8 mouse cellular contexts compared by ENCODE assay signal in genomic region chr4:63186281-63186870, GRCm38 (mm10). TPM values are rescaled to one million over a fixed set of nuclear protein-coding genes. Genes with fewer than 3 reads are reported as not detected.
DNase-seq lines count a peak whose midpoint lies in the region; ATAC-seq lines count a peak whose summit lies in the region.

No protein-coding gene starts in this region.

- peaks cover 10% of the 10 kb centered on the region; the same call in 1 of the 2 replicates for H3K27me3 ChIP-seq in embryonic facial prominence, embryonic 10.5 days (replicated peaks; ENCODE audit: low read depth, poor library complexity, severe bottlenecking)
- H3K27me3 ChIP-seq in forebrain, embryonic 12.5 days: peaks cover 7% of the 10 kb centered on the region

- H3K4me3 ChIP-seq in embryonic facial prominence, embryonic 10.5 days: no peak overlapping the region
- H3K4me3 ChIP-seq in forebrain, embryonic 12.5 days (replicated peaks): no peak overlapping the region

- H3K36me3 ChIP-seq in embryonic facial prominence, embryonic 10.5 days (replicated peaks): no peaks in the 10 kb centered on the region
- no peaks in the 10 kb centered on the region for H3K36me3 ChIP-seq in forebrain, embryonic 12.5 days (replicated peaks)

- H3K9ac ChIP-seq in forebrain, embryonic 12.5 days: no peak overlapping the region

- H3K4me2 ChIP-seq in forebrain, embryonic 12.5 days: peak overlapping the region; percentile 19

- H3K4me1 ChIP-seq in embryonic facial prominence, embryonic 10.5 days: peaks cover 28% of the 10 kb centered on the region
- peaks cover 7% of the 10 kb centered on the region for H3K4me1 ChIP-seq in forebrain, embryonic 12.5 days

- peak overlapping the region; percentile 48; the same call in 1 of the 2 replicates for H3K27ac ChIP-seq in embryonic facial prominence, embryonic 10.5 days (replicated peaks)
- H3K27ac ChIP-seq in forebrain, embryonic 12.5 days: no peak overlapping the region

- no peaks in the 10 kb centered on the region for H3K9me3 ChIP-seq in embryonic facial prominence, embryonic 10.5 days
- no peaks in the 10 kb centered on the region for H3K9me3 ChIP-seq in forebrain, embryonic 12.5 days

- peak; percentile 62; the same call in 1 of the 2 replicates for ATAC-seq in forebrain, embryonic 12.5 days (ENCODE audit: low FRiP score)
- no peak for ATAC-seq in erythroblast, adult 5-6 weeks (replicated peaks; ENCODE audit: low FRiP score, poor library complexity, severe bottlenecking)

- intact Hi-C loops in left cerebral cortex, postnatal 4 days (cut with DNase I): loop anchor here (10.0 kb wide), 1 partner anchor 128 kb away; no protein-coding TSS in a partner anchor

- 61% methylated on average over 21 of the region's 21 CpGs for WGBS in embryonic facial prominence, embryonic 10.5 days
- WGBS in forebrain, embryonic 12.5 days: 27% methylated on average over 21 of the region's 21 CpGs

- DNase-seq in embryonic facial prominence, embryonic 10.5 days (ENCODE audit: low spot score): peak; percentile 39
- DNase-seq in kidney, postnatal 14 days: peak; percentile 23
- peak; percentile 65 for DNase-seq in lung, postnatal 36 days
- DNase-seq in gastrocnemius, adult 8-10 months (ENCODE audit: low spot score in 2 of 2): no peak
- DNase-seq in left cerebral cortex, postnatal 4 days: no peak
- no peak for DNase-seq in MN1 (ENCODE audit: low spot score)

RNA-seq across cellular contexts. Expression of gene Kif12, which starts 14.4 kb away (rescaled TPM):
- polyA plus RNA-seq in embryonic facial prominence, embryonic 10.5 days (2016; fragmentation: Nextera tagmentation; extraction: Ambion mirVana): not detected in 2 replicates
- polyA plus RNA-seq in forebrain, embryonic 12.5 days (2016; fragmentation: Nextera tagmentation; extraction: Ambion mirVana): not detected in 2 replicates
- not detected in 2 replicates for total RNA-seq in erythroblast, adult 5-6 weeks (2015; ENCODE audit: low replicate concordance)
- not detected in 2 replicates for total RNA-seq in erythroblast, adult 5-6 weeks (2017; ENCODE audit: low replicate concordance)
- not detected for total RNA-seq in gastrocnemius, adult 8-10 months (2022)
- not detected for total RNA-seq in left cerebral cortex, postnatal 4 days (2021)

RNA-seq across cellular contexts. Expression of gene Col27a1, which starts 27.4 kb away (rescaled TPM):
- 4.3 and 5.3 TPM in 2 replicates for polyA plus RNA-seq in embryonic facial prominence, embryonic 10.5 days (2016; fragmentation: Nextera tagmentation; extraction: Ambion mirVana)
- polyA plus RNA-seq in forebrain, embryonic 12.5 days (2016; fragmentation: Nextera tagmentation; extraction: Ambion mirVana): 3.7 and 4.1 TPM in 2 replicates
- 0.96 TPM in 1 of 2 replicates, not detected in the other for total RNA-seq in erythroblast, adult 5-6 weeks (2015; ENCODE audit: low replicate concordance)
- total RNA-seq in erythroblast, adult 5-6 weeks (2017; ENCODE audit: low replicate concordance): not detected in 2 replicates
- total RNA-seq in gastrocnemius, adult 8-10 months (2022): under 1 TPM; 0.17 to 0.67 (median 0.65) TPM
- total RNA-seq in left cerebral cortex, postnatal 4 days (2021): 1 to 10 TPM; 2.5 to 3.1 TPM

RNA-seq across cellular contexts. Expression of gene Ambp, which starts 31.8 kb away (rescaled TPM):
- polyA plus RNA-seq in embryonic facial prominence, embryonic 10.5 days (2016; fragmentation: Nextera tagmentation; extraction: Ambion mirVana): not detected in 2 replicates
- polyA plus RNA-seq in forebrain, embryonic 12.5 days (2016; fragmentation: Nextera tagmentation; extraction: Ambion mirVana): not detected in 2 replicates
- total RNA-seq in erythroblast, adult 5-6 weeks (2015; ENCODE audit: low replicate concordance): not detected in 2 replicates
- not detected in 2 replicates for total RNA-seq in erythroblast, adult 5-6 weeks (2017; ENCODE audit: low replicate concordance)
- not detected for total RNA-seq in gastrocnemius, adult 8-10 months (2022)
- total RNA-seq in left cerebral cortex, postnatal 4 days (2021): not detected

Comparison
In these comparisons a context has a peak if more than half of its experiments do, and no peak if none do; other contexts are left out.
1. DNase-seq: peak in embryonic facial prominence, embryonic 10.5 days (single experiment), kidney, postnatal 14 days (single experiment) and lung, postnatal 36 days (single experiment); none in gastrocnemius, adult 8-10 months (0 of 2), left cerebral cortex, postnatal 4 days (single experiment) and MN1 (single experiment).